Mouse (Mus musculus) myocyte (in vitro differentiated cells): ENCODE measurements at regions not wholly inside any gene's neighbourhood (a gene's known extent, or its start where the extent isn't known, plus 50 kb on each side); places are given as distances from the start of the nearest gene placed in this dataset.

Experiments
- H3K27me3 ChIP-seq: one replicate; pipeline ENCODE4 v1.6.1; 2011; ENCODE audit not compliant: control insufficient read depth, insufficient read depth, insufficient read length
- H3K36me3 ChIP-seq: one replicate; pipeline ENCODE4 v1.6.1; 2011; ENCODE audit not compliant: control insufficient read depth, insufficient read depth
- H3K4me2 ChIP-seq: one replicate; pipeline ENCODE4 v1.6.1; 2011; ENCODE audit warnings: low read depth, control low read depth
- H3K4me3 ChIP-seq: one replicate; pipeline ENCODE4 v1.5.1; 2011; ENCODE audit warnings: mild to moderate bottlenecking, control low read depth, moderate library complexity
- H3K79me2 ChIP-seq: one replicate; pipeline ENCODE4 v1.6.1; 2011; ENCODE audit not compliant: control insufficient read depth, insufficient read depth
- H3ac ChIP-seq: one replicate; pipeline ENCODE4 v1.6.1; 2011; ENCODE audit not compliant: control insufficient read depth, insufficient read length
- CEBPB ChIP-seq: IDR thresholded peaks from 2 replicates; pipeline ENCODE4 v1.6.1; 2011; ENCODE audit warnings: mild to moderate bottlenecking, moderate library complexity; ENCODE audit not compliant: poor library complexity, insufficient read depth, severe bottlenecking
- E2F4 ChIP-seq: IDR thresholded peaks from one replicate; pipeline ENCODE4 v1.6.1; 2011; ENCODE audit warnings: mild to moderate bottlenecking, control low read depth, moderate library complexity; ENCODE audit not compliant: insufficient read depth
- MAX ChIP-seq: IDR thresholded peaks from one replicate; pipeline ENCODE4 v1.6.1; 2011; ENCODE audit warnings: low read depth, mild to moderate bottlenecking, control low read depth
- MYOD1 ChIP-seq, 3 experiments: IDR thresholded peaks; one replicate each; pipeline ENCODE4 v1.6.1; 2011; ENCODE audit warnings: control low read depth in 2 of 3, low read depth in 2 of 3, mild to moderate bottlenecking in 2 of 3, moderate library complexity in 1 of 3; ENCODE audit not compliant: insufficient read length in 2 of 3, control insufficient read depth in 1 of 3
- MYOG ChIP-seq, 3 experiments: IDR thresholded peaks; one replicate each; pipeline ENCODE4 v1.6.1; 2011; ENCODE audit warnings: control low read depth in 2 of 3, low read depth in 2 of 3, mild to moderate bottlenecking in 2 of 3; ENCODE audit not compliant: insufficient read length in 2 of 3, control insufficient read depth in 1 of 3, insufficient read depth in 1 of 3
- POLR2A ChIP-seq: IDR thresholded peaks from one replicate; pipeline ENCODE4 v1.6.1; 2011; ENCODE audit warnings: low read depth, mild to moderate bottlenecking, control low read depth, moderate library complexity; ENCODE audit not compliant: insufficient read length
- POLR2AphosphoS2 ChIP-seq: IDR thresholded peaks from one replicate; pipeline ENCODE4 v1.6.1; 2011; ENCODE audit warnings: low read depth, control low read depth; ENCODE audit not compliant: insufficient read length
- REST ChIP-seq: IDR thresholded peaks from one replicate; pipeline ENCODE4 v1.6.1; 2011; ENCODE audit warnings: mild to moderate bottlenecking, control low read depth, moderate library complexity; ENCODE audit not compliant: insufficient read depth, insufficient read length
- SRF ChIP-seq: IDR thresholded peaks from one replicate; pipeline ENCODE4 v1.6.1; 2011; ENCODE audit warnings: low read depth; ENCODE audit not compliant: control insufficient read depth, insufficient read length
- TCF12 ChIP-seq: IDR thresholded peaks from one replicate; pipeline ENCODE4 v1.6.1; 2011; ENCODE audit warnings: mild to moderate bottlenecking, control low read depth; ENCODE audit not compliant: poor library complexity, insufficient read depth, severe bottlenecking
- TCF3 ChIP-seq: IDR thresholded peaks from one replicate; pipeline ENCODE4 v1.6.1; 2011; ENCODE audit warnings: low read depth, control low read depth; ENCODE audit not compliant: insufficient read length
- USF1 ChIP-seq: IDR thresholded peaks from one replicate; pipeline ENCODE4 v1.6.1; 2011; ENCODE audit warnings: low read depth, mild to moderate bottlenecking, control low read depth, moderate library complexity

- Histone ChIP-seq H3K27me3 (no peaks in the 10 kb centered on the region), H3ac (no peak overlapping the region), H3K4me3 (no peak overlapping the region), H3K36me3 (no peaks in the 10 kb centered on the region), H3K4me2 (no peak overlapping the region), H3K79me2 (no peaks in the 10 kb centered on the region)
- no peak for TF ChIP-seq POLR2AphosphoS2
- TF ChIP-seq E2F4 = no peak
- no peak for TF ChIP-seq CEBPB
- no peak for TF ChIP-seq POLR2A
- no peak for TF ChIP-seq USF1
- no peak for TF ChIP-seq TCF3
- no peak for TF ChIP-seq REST
- no peak for TF ChIP-seq MYOG (IDR thresholded peaks at IDR 0.05; ENCODE audit: control insufficient read depth in 1 of 3, insufficient read depth in 1 of 3, insufficient read length in 2 of 3, low read depth in 2 of 3)
- no peak for TF ChIP-seq SRF
- no peak for TF ChIP-seq MYOD1 (IDR thresholded peaks at IDR 0.05; ENCODE audit: control insufficient read depth in 1 of 3, insufficient read length in 2 of 3, low read depth in 2 of 3)
- TF ChIP-seq TCF12 = no peak
- no peak for TF ChIP-seq MAX
These were observed 352.1 kb upstream of the Thbs1 start for GRCm38 (mm10) chr2:117759491-117760013.

GRCm38 (mm10) chr2:117763631-117764030, 348.0 kb upstream of the Thbs1 start:
- TF ChIP-seq POLR2A (no peak), REST (no peak), USF1 (no peak), SRF (no peak), E2F4 (no peak), MYOD1 (IDR thresholded peaks at IDR 0.05; ENCODE audit: control insufficient read depth in 1 of 3, insufficient read length in 2 of 3, low read depth in 2 of 3) (no peak), POLR2AphosphoS2 (no peak), TCF3 (no peak), TCF12 (no peak), MYOG (IDR thresholded peaks at IDR 0.05; ENCODE audit: control insufficient read depth in 1 of 3, insufficient read depth in 1 of 3, insufficient read length in 2 of 3, low read depth in 2 of 3) (no peak), MAX (no peak), CEBPB (no peak)
- no peaks in the 10 kb centered on the region for H3K36me3 ChIP-seq
- no peaks in the 10 kb centered on the region for H3K79me2 ChIP-seq
- no peak overlapping the region for H3K4me2 ChIP-seq
- no peak overlapping the region for H3K4me3 ChIP-seq
- no peak overlapping the region for H3ac ChIP-seq
- no peaks in the 10 kb centered on the region for H3K27me3 ChIP-seq

- no peak overlapping the region for H3K4me2 ChIP-seq
- no peaks in the 10 kb centered on the region for H3K36me3 ChIP-seq
- no peak for TF ChIP-seq TCF3
- TF ChIP-seq POLR2A = no peak
- H3ac ChIP-seq = no peak overlapping the region
- H3K4me3 ChIP-seq = no peak overlapping the region
- no peaks in the 10 kb centered on the region for H3K79me2 ChIP-seq
- H3K27me3 ChIP-seq = no peaks in the 10 kb centered on the region
These were observed 346.1 kb upstream of the Thbs1 start for GRCm38 (mm10) chr2:117765572-117765971.

GRCm38 (mm10) chr2:117766450-117766849, 345.2 kb upstream of the Thbs1 start:
- Histone ChIP-seq H3K4me2 (no peak overlapping the region), H3K79me2 (no peaks in the 10 kb centered on the region), H3ac (no peak overlapping the region), H3K27me3 (no peaks in the 10 kb centered on the region), H3K4me3 (no peak overlapping the region), H3K36me3 (no peaks in the 10 kb centered on the region)
- TF ChIP-seq TCF3 (no peak), REST (no peak), POLR2AphosphoS2 (no peak), POLR2A (no peak), CEBPB (no peak), SRF (no peak), USF1 (no peak), MYOD1 (IDR thresholded peaks at IDR 0.05; ENCODE audit: control insufficient read depth in 1 of 3, insufficient read length in 2 of 3, low read depth in 2 of 3) (no peak), E2F4 (no peak), MYOG (IDR thresholded peaks at IDR 0.05; ENCODE audit: control insufficient read depth in 1 of 3, insufficient read depth in 1 of 3, insufficient read length in 2 of 3, low read depth in 2 of 3) (no peak), TCF12 (no peak), MAX (no peak)

GRCm38 (mm10) chr2:117769402-117770114, 342.1 kb upstream of the Thbs1 start:
- H3K27me3 ChIP-seq = no peaks in the 10 kb centered on the region
- TF ChIP-seq TCF12 (no peak), REST (no peak), MAX (no peak), SRF (no peak), POLR2A (no peak), POLR2AphosphoS2 (no peak), MYOG (IDR thresholded peaks at IDR 0.05; ENCODE audit: control insufficient read depth in 1 of 3, insufficient read depth in 1 of 3, insufficient read length in 2 of 3, low read depth in 2 of 3) (no peak), MYOD1 (IDR thresholded peaks at IDR 0.05; ENCODE audit: control insufficient read depth in 1 of 3, insufficient read length in 2 of 3, low read depth in 2 of 3) (no peak)

More at GRCm38 (mm10) chr2:117769402-117770114, 342.1 kb upstream of the Thbs1 start:
- Histone ChIP-seq H3K4me3 (no peak overlapping the region), H3K36me3 (no peaks in the 10 kb centered on the region), H3K79me2 (no peaks in the 10 kb centered on the region), H3K4me2 (no peak overlapping the region), H3ac (no peak overlapping the region)
